Comparison of ENCODE assay signal across 18 mouse cellular contexts in genomic region chr12:107134353-107134752, GRCm38 (mm10).
"Had no signal": no experiment of that assay in that cellular context is flagged by ENCODE, and none has a peak within 500 bp of the region (broad histone marks: within the 10 kb centered on the region; RNA-seq: fewer than 3 reads in every experiment).

No protein-coding gene starts in this region.

- H3K27ac ChIP-seq: gastrocnemius, adult 2 months; hindbrain, embryonic 10.5 days; hindbrain, embryonic 12.5 days; hindbrain, embryonic 14.5 days; intestine, embryonic 15.5 days; layer of hippocampus, adult 2 months; left cerebral cortex, adult 2 months; limb, embryonic 10.5 days; limb, embryonic 12.5 days had no signal

- DNase-seq: gastrocnemius, adult 2 months; gastrocnemius, postnatal 10 days; gastrocnemius, postnatal 25 days; kidney, adult 18-20 months; kidney, adult 8-10 months; kidney, postnatal 10 days; kidney, postnatal 25 days; kidney, postnatal 4 days; liver had no signal

- H3K27me3 ChIP-seq: heart, embryonic 12.5 days; hindbrain, embryonic 12.5 days; intestine, embryonic 15.5 days; limb, embryonic 12.5 days had no signal

- H3K36me3 ChIP-seq: heart, embryonic 12.5 days; hindbrain, embryonic 10.5 days; hindbrain, embryonic 12.5 days; intestine, embryonic 15.5 days; limb, embryonic 10.5 days; limb, embryonic 12.5 days had no signal

- H3K4me3 ChIP-seq: gastrocnemius, adult 2 months; heart, embryonic 12.5 days; hindbrain, embryonic 10.5 days; hindbrain, embryonic 12.5 days; intestine, embryonic 15.5 days; layer of hippocampus, adult 2 months; left cerebral cortex, adult 2 months; limb, embryonic 10.5 days; limb, embryonic 12.5 days had no signal

- H3K9me3 ChIP-seq: heart, embryonic 12.5 days; hindbrain, embryonic 10.5 days; hindbrain, embryonic 12.5 days; intestine, embryonic 15.5 days; limb, embryonic 10.5 days; limb, embryonic 12.5 days had no signal

- H3K4me1 ChIP-seq: hindbrain, embryonic 10.5 days; intestine, embryonic 15.5 days; limb, embryonic 10.5 days; limb, embryonic 12.5 days had no signal
